Mouse (Mus musculus) hindlimb bud, embryonic 11.5 days (tissue): ENCODE measurements around the gene Scamp1.

Source experiments
- DNase-seq: peaks from one replicate; pipeline ENCODE4 v3.0.0-alpha.2; 2012; ENCODE audit warnings: low read depth, low spot score; ENCODE audit errors: extremely low spot score

The Scamp1 gene

DNA sequence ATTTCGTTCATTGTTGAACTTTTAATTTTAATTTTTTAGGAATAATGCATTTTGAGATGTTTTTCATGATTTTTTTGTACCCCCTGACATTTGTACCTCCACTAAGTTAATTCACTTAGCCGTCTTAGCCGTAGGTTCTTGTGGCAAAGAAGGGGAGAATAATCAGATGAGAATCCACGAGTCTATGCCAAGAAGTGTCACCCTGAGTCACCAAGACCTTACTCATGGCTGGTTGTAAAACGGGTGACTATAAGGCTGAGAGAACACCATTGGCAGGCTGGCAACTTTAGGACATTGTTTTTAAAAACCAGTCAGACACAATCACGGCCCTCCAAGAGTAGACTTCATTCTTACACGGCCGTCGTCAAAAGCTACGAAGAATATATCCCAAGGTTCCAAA is 132.8 kb downstream of the Scamp1 start:
- no peak for DNase-seq
